Comparison of ENCODE assay signal across 7 mouse cellular contexts in genomic region chr16:44332861-44333284, GRCm38 (mm10). TPM values are rescaled to one million over a fixed set of nuclear protein-coding genes. Genes with fewer than 3 reads are reported as not detected.
DNase-seq lines count a peak whose midpoint lies in the region; ATAC-seq and TF ChIP-seq lines count a peak whose summit lies in the region.

Gene Sidt1, minus strand, starts transcription at chr16:44333196.

- TF ChIP-seq CTCF in CH12.LX (conservative IDR thresholded peaks at IDR 0.05 in 1 of 2, IDR thresholded peaks at IDR 0.05 in 1 of 2; ENCODE audit: low read depth in 2 of 2, low read length in 2 of 2) = no peak
- TF ChIP-seq CTCF in stomach, postnatal 0 days (IDR thresholded peaks at IDR 0.05; ENCODE audit: low read depth) = no peak

- no peak for ATAC-seq in embryonic facial prominence, embryonic 13.5 days (ENCODE audit: insufficient number of reproducible peaks, insufficient read depth, low FRiP score, low TSS enrichment, low read depth)
- ATAC-seq in hindbrain, embryonic 14.5 days (ENCODE audit: low FRiP score) = peak; percentile 15; the same call in 1 of the 2 replicates
- ATAC-seq in limb, embryonic 11.5 days (ENCODE audit: insufficient number of reproducible peaks, low FRiP score, low TSS enrichment, low read depth) = no peak
- peak; percentile 32; the same call in 1 of the 2 replicates for ATAC-seq in midbrain, embryonic 13.5 days
- peak; percentile 82 for ATAC-seq in stomach, postnatal 0 days (ENCODE audit: low FRiP score, low TSS enrichment)

- in situ Hi-C loops in CH12.LX (cut with MboI; ENCODE audit: low pct_ligation_motif_present, low pct_unique_long_range_greater_than_20kb, low sequenced_read_pairs) = no loop called here

- 0 out of 2 replicates have a peak within 1 kb of the TSS, but pooled peaks have one; percentile 14 for H3K4me2 ChIP-seq in CH12.LX (ENCODE audit: insufficient read depth, low read depth, poor library complexity, severe bottlenecking)
- peak within 1 kb of the TSS; percentile 100 for H3K4me2 ChIP-seq in embryonic facial prominence, embryonic 13.5 days
- H3K4me2 ChIP-seq in hindbrain, embryonic 14.5 days (replicated peaks) = peak within 1 kb of the TSS; percentile 100
- peak within 1 kb of the TSS; percentile 99 for H3K4me2 ChIP-seq in limb, embryonic 11.5 days (ENCODE audit: low read depth, severe bottlenecking)
- H3K4me2 ChIP-seq in midbrain, embryonic 13.5 days (replicated peaks) = peak within 1 kb of the TSS; percentile 98
- peak within 1 kb of the TSS; percentile 99 for H3K4me2 ChIP-seq in stomach, postnatal 0 days (replicated peaks; ENCODE audit: low read depth)

- WGBS in embryonic facial prominence, embryonic 13.5 days = 5% methylated on average over 15 of the region's 15 CpGs
- WGBS in hindbrain, embryonic 14.5 days = 7% methylated on average over 15 of the region's 15 CpGs
- 5% methylated on average over 15 of the region's 15 CpGs for WGBS in limb, embryonic 11.5 days
- WGBS in midbrain, embryonic 13.5 days = 7% methylated on average over 15 of the region's 15 CpGs
- 3% methylated on average over 15 of the region's 15 CpGs for WGBS in stomach, postnatal 0 days

- no peak for TF ChIP-seq EP300 in CH12.LX (IDR thresholded peaks at IDR 0.05; ENCODE audit: low read length)
- no peak for TF ChIP-seq EP300 in stomach, postnatal 0 days (optimal IDR thresholded peaks at IDR 0.05)

- H3K4me3 ChIP-seq in CH12.LX (replicated peaks in 1 of 3; ENCODE audit: low read depth in 2 of 3, low read length in 2 of 3, poor library complexity in 1 of 3) = no peak within 1 kb of the TSS
- peak within 1 kb of the TSS; percentile 60 for H3K4me3 ChIP-seq in embryonic facial prominence, embryonic 13.5 days
- peak within 1 kb of the TSS; percentile 73 for H3K4me3 ChIP-seq in hindbrain, embryonic 14.5 days (replicated peaks; ENCODE audit: low read length)
- H3K4me3 ChIP-seq in limb, embryonic 11.5 days (ENCODE audit: low read depth, low read length) = peak within 1 kb of the TSS; percentile 61
- peak within 1 kb of the TSS; percentile 72 for H3K4me3 ChIP-seq in midbrain, embryonic 13.5 days (replicated peaks)
- H3K4me3 ChIP-seq in stomach, postnatal 0 days (ENCODE audit: low read depth, low read length) = peak within 1 kb of the TSS; percentile 64

- TF ChIP-seq RAD21 in CH12.LX (IDR thresholded peaks at IDR 0.05; ENCODE audit: low read depth, low read length) = no peak

- H3K9me3 ChIP-seq in CH12.LX (replicated peaks; ENCODE audit: low read length) = peaks cover 9% of the 10 kb centered on the region
- H3K9me3 ChIP-seq in embryonic facial prominence, embryonic 13.5 days = no peaks in the 10 kb centered on the region
- no peaks in the 10 kb centered on the region for H3K9me3 ChIP-seq in hindbrain, embryonic 14.5 days (ENCODE audit: control insufficient read depth, low read length)
- H3K9me3 ChIP-seq in limb, embryonic 11.5 days (ENCODE audit: control insufficient read depth, low read length) = no peaks in the 10 kb centered on the region
- H3K9me3 ChIP-seq in midbrain, embryonic 13.5 days = no peaks in the 10 kb centered on the region
- H3K9me3 ChIP-seq in stomach, postnatal 0 days (ENCODE audit: control insufficient read depth, low read length) = no peaks in the 10 kb centered on the region

- TF ChIP-seq POLR2A in CH12.LX (IDR thresholded peaks at IDR 0.05; ENCODE audit: low read depth, low read length) = no peak

- no peaks in the 10 kb centered on the region for H3K79me2 ChIP-seq in CH12.LX (replicated peaks; ENCODE audit: control insufficient read depth, extremely low read depth, insufficient read depth, poor library complexity, severe bottlenecking)

- H3K27me3 ChIP-seq in CH12.LX (replicated peaks) = no peaks in the 10 kb centered on the region
- peaks cover 38% of the 10 kb centered on the region for H3K27me3 ChIP-seq in embryonic facial prominence, embryonic 13.5 days
- H3K27me3 ChIP-seq in hindbrain, embryonic 14.5 days (ENCODE audit: control insufficient read depth, insufficient read depth, low read length) = peaks cover 10% of the 10 kb centered on the region
- peaks cover 15% of the 10 kb centered on the region for H3K27me3 ChIP-seq in limb, embryonic 11.5 days (ENCODE audit: control insufficient read depth, insufficient read depth, low read length)
- peaks cover 44% of the 10 kb centered on the region for H3K27me3 ChIP-seq in midbrain, embryonic 13.5 days
- H3K27me3 ChIP-seq in stomach, postnatal 0 days (ENCODE audit: control insufficient read depth, insufficient read depth, low read length) = no peaks in the 10 kb centered on the region

- H3K4me1 ChIP-seq in CH12.LX (ENCODE audit: control insufficient read depth in 1 of 2, insufficient read depth in 2 of 2) = peaks cover 3 to 5% of the 10 kb centered on the region in 2 experiments; a peak in 1 of 4 replicates
- H3K4me1 ChIP-seq in embryonic facial prominence, embryonic 13.5 days = peaks cover 17% of the 10 kb centered on the region
- H3K4me1 ChIP-seq in hindbrain, embryonic 14.5 days (replicated peaks; ENCODE audit: control insufficient read depth, insufficient read depth, low read length) = peaks cover 13% of the 10 kb centered on the region
- H3K4me1 ChIP-seq in limb, embryonic 11.5 days (ENCODE audit: control insufficient read depth, insufficient read depth, low read length) = peaks cover 6% of the 10 kb centered on the region; the same call in 1 of the 2 replicates
- H3K4me1 ChIP-seq in midbrain, embryonic 13.5 days (replicated peaks) = peaks cover 20% of the 10 kb centered on the region
- no peaks in the 10 kb centered on the region for H3K4me1 ChIP-seq in stomach, postnatal 0 days (replicated peaks; ENCODE audit: control insufficient read depth, insufficient read depth)

- H3K36me3 ChIP-seq in CH12.LX (replicated peaks in 1 of 2; ENCODE audit: control insufficient read depth in 1 of 2, insufficient read depth in 1 of 2, low read length in 1 of 2) = no peaks in the 10 kb centered on the region
- H3K36me3 ChIP-seq in embryonic facial prominence, embryonic 13.5 days = no peaks in the 10 kb centered on the region
- no peaks in the 10 kb centered on the region for H3K36me3 ChIP-seq in hindbrain, embryonic 14.5 days (replicated peaks; ENCODE audit: control insufficient read depth, insufficient read depth)
- H3K36me3 ChIP-seq in limb, embryonic 11.5 days (ENCODE audit: control insufficient read depth, insufficient read depth, low read length) = no peaks in the 10 kb centered on the region
- H3K36me3 ChIP-seq in midbrain, embryonic 13.5 days = no peaks in the 10 kb centered on the region
- H3K36me3 ChIP-seq in stomach, postnatal 0 days (ENCODE audit: control insufficient read depth, insufficient read depth, low read length) = no peaks in the 10 kb centered on the region

- no peak within 1 kb of the TSS for H3K27ac ChIP-seq in CH12.LX (ENCODE audit: insufficient read depth, low read depth)
- H3K27ac ChIP-seq in embryonic facial prominence, embryonic 13.5 days = no peak within 1 kb of the TSS
- no peak within 1 kb of the TSS for H3K27ac ChIP-seq in hindbrain, embryonic 14.5 days
- H3K27ac ChIP-seq in limb, embryonic 11.5 days (replicated peaks; ENCODE audit: low read depth, low read length) = no peak within 1 kb of the TSS
- no peak within 1 kb of the TSS for H3K27ac ChIP-seq in midbrain, embryonic 13.5 days
- H3K27ac ChIP-seq in stomach, postnatal 0 days (replicated peaks) = peak within 1 kb of the TSS; percentile 91

- no peak for DNase-seq in CH12.LX (ENCODE audit: extremely low read depth)
- DNase-seq in T-cell, adult 2 months (ENCODE audit: low spot score) = peak; percentile 82
- peak; percentile 27 for DNase-seq in hindbrain, embryonic 14.5 days (ENCODE audit: low spot score)
- DNase-seq in limb, embryonic 11.5 days (ENCODE audit: low spot score) = peak; percentile 49
- DNase-seq in stomach, postnatal 0 days (ENCODE audit: low spot score) = peak; percentile 74

- no peak within 1 kb of the TSS for H3K9ac ChIP-seq in CH12.LX (ENCODE audit: insufficient read depth, low read depth)
- peak within 1 kb of the TSS; percentile 77 for H3K9ac ChIP-seq in embryonic facial prominence, embryonic 13.5 days
- peak within 1 kb of the TSS; percentile 75 for H3K9ac ChIP-seq in hindbrain, embryonic 14.5 days
- peak within 1 kb of the TSS; percentile 62 for H3K9ac ChIP-seq in limb, embryonic 11.5 days (ENCODE audit: low read length)
- H3K9ac ChIP-seq in midbrain, embryonic 13.5 days (replicated peaks) = peak within 1 kb of the TSS; percentile 78
- peak within 1 kb of the TSS; percentile 74 for H3K9ac ChIP-seq in stomach, postnatal 0 days (ENCODE audit: low read length)

- dilution Hi-C loops in CH12.LX (cut with MboI; ENCODE audit: extremely low pct_ligation_motif_present, extremely low pct_unique_long_range_greater_than_20kb, low sequenced_read_pairs) = no loop called here

TF ChIP-seq in CH12.LX, 34 proteins besides CTCF, POLR2A, EP300 and RAD21:
- TF ChIP-seq CHD2 (IDR thresholded peaks at IDR 0.05; ENCODE audit: low read length) = no peak
- no peak for TF ChIP-seq SIN3A (IDR thresholded peaks at IDR 0.05; ENCODE audit: low read length)
- TF ChIP-seq SMC3 (IDR thresholded peaks at IDR 0.05; ENCODE audit: low read depth, low read length) = no peak
- TF ChIP-seq E2F4 (IDR thresholded peaks at IDR 0.05; ENCODE audit: insufficient replicate concordance, low read depth, low read length) = no peak
- TF ChIP-seq JUND (conservative IDR thresholded peaks at IDR 0.05; ENCODE audit: low read depth, low read length) = no peak
- no peak for TF ChIP-seq MXI1 (IDR thresholded peaks at IDR 0.05; ENCODE audit: low read depth, low read length)
- no peak for TF ChIP-seq ZMIZ1 (IDR thresholded peaks at IDR 0.05; ENCODE audit: low read depth, low read length)
- no peak for TF ChIP-seq IRF4 (IDR thresholded peaks at IDR 0.05; ENCODE audit: low read depth, low read length)
- no peak for TF ChIP-seq MAZ (IDR thresholded peaks at IDR 0.05; ENCODE audit: low read depth, low read length)
- TF ChIP-seq UBTF (IDR thresholded peaks at IDR 0.05; ENCODE audit: low read depth, low read length) = no peak
- TF ChIP-seq JUN (IDR thresholded peaks at IDR 0.05; ENCODE audit: insufficient read depth, low read depth, low read length) = no peak
- no peak for TF ChIP-seq ELF1 (IDR thresholded peaks at IDR 0.05; ENCODE audit: low read depth, low read length)
- TF ChIP-seq ETS1 (conservative IDR thresholded peaks at IDR 0.05; ENCODE audit: low read depth, low read length) = no peak

RNA-seq across cellular contexts. Expression of gene Sidt1, which starts in this region (rescaled TPM):
- not detected in 2 replicates for total RNA-seq in CH12.LX (2012; rRNA removed)
- total RNA-seq in CH12.LX (2014; rRNA removed) = not detected in 2 replicates
- not detected in 2 replicates for polyA plus RNA-seq in CH12.LX (2012; ENCODE audit: insufficient read length, low read depth)
- 0.52 and 0.53 TPM in 2 replicates for polyA plus RNA-seq in embryonic facial prominence, embryonic 13.5 days (2015; fragmentation: Nextera tagmentation; extraction: Ambion mirVana)
- 14.3 and 19.7 TPM in 2 replicates for polyA plus RNA-seq in hindbrain, embryonic 14.5 days (2014; fragmentation: Nextera tagmentation; extraction: Ambion mirVana)
- 0.09 and 0.11 TPM in 2 replicates for polyA plus RNA-seq in limb, embryonic 11.5 days (2014; fragmentation: Nextera tagmentation; extraction: Ambion mirVana)
- polyA plus RNA-seq in midbrain, embryonic 13.5 days (2015; fragmentation: Nextera tagmentation; extraction: Ambion mirVana) = 3.3 and 3.5 TPM in 2 replicates
- polyA plus RNA-seq in stomach, postnatal 0 days (2015; fragmentation: Nextera tagmentation; extraction: Ambion mirVana) = 9.8 and 11.1 TPM in 2 replicates

Comparison
In these comparisons a context has a peak if more than half of its experiments do, and no peak if none do; other contexts are left out.
1. Peak in DNase-seq, H3K4me3 ChIP-seq, H3K9ac ChIP-seq and H3K4me2 ChIP-seq in limb, embryonic 11.5 days; RNA of the gene not detected or under 1 TPM.
2. H3K4me2 ChIP-seq: peak in every context shown above with its lines; median percentile 100 in embryonic facial prominence, embryonic 13.5 days; 100 in hindbrain, embryonic 14.5 days; 99 in limb, embryonic 11.5 days; 99 in stomach, postnatal 0 days; 98 in midbrain, embryonic 13.5 days; 14 in CH12.LX.
3. H3K4me3 ChIP-seq: peak in embryonic facial prominence, embryonic 13.5 days (single experiment), hindbrain, embryonic 14.5 days (single experiment), midbrain, embryonic 13.5 days (single experiment) and stomach, postnatal 0 days (single experiment); none in CH12.LX (0 of 3).
4. ATAC-seq: peak in hindbrain, embryonic 14.5 days (single experiment), midbrain, embryonic 13.5 days (single experiment) and stomach, postnatal 0 days (single experiment); none in embryonic facial prominence, embryonic 13.5 days (single experiment) and limb, embryonic 11.5 days (single experiment).